Mouse (Mus musculus): ENCODE data around the gene Herc6. TPM values are rescaled to one million over a fixed set of nuclear protein-coding genes. Genes with fewer than 3 reads are reported as not detected.
"Not testable (repeated sequence)": the region's sequence is repeated elsewhere in the genome, so short reads cannot be mapped to it uniquely, and the experiment has no call there.

Herc6 gene
- polyA plus RNA-seq, 1 experiment = 37.9 TPM

- Histone ChIP-seq H3K4me3 (ENCODE audit: insufficient read depth, low read length) (no peak overlapping the region), H3K27ac (ENCODE audit: insufficient read depth, low read depth, low read length) (no peak overlapping the region), H3K4me1 (ENCODE audit: control insufficient read depth, insufficient read depth, low read length) (peaks cover 8% of the 10 kb centered on the region)
- TF ChIP-seq CTCF (IDR thresholded peaks at IDR 0.05; ENCODE audit: low read depth, low read length) (no peak), POLR2A (IDR thresholded peaks at IDR 0.05; ENCODE audit: borderline replicate concordance, low read depth, low read length) (no peak)
Measured at GRCm38 (mm10) chr6:57537887-57538286, 42.9 kb upstream of the Herc6 start.

DNA sequence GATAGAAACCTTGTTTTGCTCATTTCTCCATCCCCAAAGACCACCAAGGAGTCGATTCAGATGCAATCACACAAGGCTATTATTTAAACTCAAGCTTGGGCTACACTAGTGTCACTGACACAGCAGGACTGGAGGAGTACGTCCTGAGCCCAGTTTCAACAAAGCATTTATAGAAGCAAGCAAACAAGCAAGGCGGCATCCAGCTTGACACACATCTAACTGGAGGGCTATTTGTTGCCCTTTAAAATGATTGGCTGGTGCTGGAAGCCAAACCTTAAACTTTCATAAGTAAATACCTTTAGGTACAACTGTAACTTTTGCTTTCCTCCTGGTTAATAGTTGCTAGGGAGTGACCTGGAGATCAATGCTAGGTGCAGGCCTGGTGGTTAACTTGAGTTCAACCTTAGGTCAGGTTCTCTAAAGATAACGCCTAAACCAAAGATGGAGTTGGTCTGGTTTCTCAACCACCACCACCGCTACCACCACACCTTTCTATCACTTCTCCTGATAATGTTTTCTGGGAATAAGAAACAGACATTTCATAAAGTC is 39.8 kb upstream of the Herc6 start:
- no peak for TF ChIP-seq POLR2A (IDR thresholded peaks at IDR 0.05; ENCODE audit: borderline replicate concordance, low read depth, low read length)
- no peak for TF ChIP-seq CTCF (IDR thresholded peaks at IDR 0.05; ENCODE audit: low read depth, low read length)
- no peak overlapping the region for H3K27ac ChIP-seq (ENCODE audit: insufficient read depth, low read depth, low read length)
- no peak overlapping the region for H3K4me3 ChIP-seq (ENCODE audit: insufficient read depth, low read length)
- H3K4me1 ChIP-seq (ENCODE audit: control insufficient read depth, insufficient read depth, low read length) = peaks cover 4% of the 10 kb centered on the region; the same call in 1 of the 2 replicates

DNA sequence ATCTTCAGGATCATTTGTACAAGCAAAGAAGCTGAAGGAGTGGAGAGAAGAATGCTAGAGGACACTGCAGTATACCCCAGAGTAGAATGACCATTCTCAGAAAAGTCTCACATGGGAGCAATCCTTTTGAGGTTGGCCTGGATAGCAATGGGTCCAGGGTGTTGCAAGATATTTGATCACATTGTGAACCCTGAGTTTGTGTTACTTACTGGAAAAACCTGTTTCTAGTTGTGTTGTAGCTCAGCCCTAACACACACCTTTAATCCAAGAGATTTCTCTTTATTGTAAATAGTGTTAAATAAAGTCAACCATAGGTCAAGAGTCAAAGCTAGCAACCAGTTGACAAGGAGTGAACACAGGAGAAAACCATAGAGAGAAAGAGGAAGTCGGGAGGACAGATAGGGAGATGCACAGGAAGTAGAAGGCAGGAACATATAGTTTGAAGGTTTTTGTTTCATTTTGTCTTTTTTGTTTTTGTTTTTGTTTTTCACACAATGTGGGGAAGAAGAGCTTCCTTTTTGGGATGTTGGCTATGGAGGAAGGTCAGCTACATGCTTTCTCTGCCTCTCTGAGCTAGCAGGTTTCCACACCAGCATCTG is 39.0 kb upstream of the Herc6 start:
- no peak overlapping the region for H3K4me3 ChIP-seq (ENCODE audit: insufficient read depth, low read length)
- peaks cover 4% of the 10 kb centered on the region; the same call in 1 of the 2 replicates for H3K4me1 ChIP-seq (ENCODE audit: control insufficient read depth, insufficient read depth, low read length)
- no peak overlapping the region for H3K27ac ChIP-seq (ENCODE audit: insufficient read depth, low read depth, low read length)
- TF ChIP-seq POLR2A (IDR thresholded peaks at IDR 0.05; ENCODE audit: borderline replicate concordance, low read depth, low read length) = no peak
- no peak for TF ChIP-seq CTCF (IDR thresholded peaks at IDR 0.05; ENCODE audit: low read depth, low read length)

GRCm38 (mm10) chr6:57543591-57543990 is 37.2 kb upstream of the Herc6 start:
- H3K4me1 ChIP-seq (ENCODE audit: control insufficient read depth, insufficient read depth, low read length); H3K4me3 ChIP-seq (ENCODE audit: insufficient read depth, low read length); H3K27ac ChIP-seq (ENCODE audit: insufficient read depth, low read depth, low read length): not testable (repeated sequence)

DNA sequence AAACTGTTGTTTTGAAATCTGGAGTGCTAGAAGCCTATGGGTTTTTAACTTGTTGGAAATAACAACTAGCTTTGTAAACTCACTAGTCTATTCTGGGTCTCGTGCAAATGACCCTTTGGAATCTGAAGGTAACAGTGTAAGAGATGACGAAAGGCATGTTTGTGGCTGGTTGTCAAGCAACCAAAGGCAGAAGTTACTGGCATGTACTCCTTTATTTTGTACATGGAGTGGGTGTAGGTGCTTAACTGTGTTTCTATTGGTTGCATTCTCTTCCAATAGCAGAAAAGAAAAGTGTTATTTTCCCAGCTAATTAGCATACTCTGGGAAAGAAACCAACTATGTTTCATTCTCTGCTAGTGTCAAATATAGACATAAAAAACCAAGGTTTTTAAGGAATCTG is 35.9 kb upstream of the Herc6 start:
- Histone ChIP-seq H3K27ac (ENCODE audit: insufficient read depth, low read depth, low read length) (no peak overlapping the region), H3K4me1 (ENCODE audit: control insufficient read depth, insufficient read depth, low read length) (peaks cover 2% of the 10 kb centered on the region; the same call in 1 of the 2 replicates), H3K4me3 (ENCODE audit: insufficient read depth, low read length) (no peak overlapping the region)
- TF ChIP-seq POLR2A (IDR thresholded peaks at IDR 0.05; ENCODE audit: borderline replicate concordance, low read depth, low read length) = no peak
- no peak for TF ChIP-seq CTCF (IDR thresholded peaks at IDR 0.05; ENCODE audit: low read depth, low read length)

DNA sequence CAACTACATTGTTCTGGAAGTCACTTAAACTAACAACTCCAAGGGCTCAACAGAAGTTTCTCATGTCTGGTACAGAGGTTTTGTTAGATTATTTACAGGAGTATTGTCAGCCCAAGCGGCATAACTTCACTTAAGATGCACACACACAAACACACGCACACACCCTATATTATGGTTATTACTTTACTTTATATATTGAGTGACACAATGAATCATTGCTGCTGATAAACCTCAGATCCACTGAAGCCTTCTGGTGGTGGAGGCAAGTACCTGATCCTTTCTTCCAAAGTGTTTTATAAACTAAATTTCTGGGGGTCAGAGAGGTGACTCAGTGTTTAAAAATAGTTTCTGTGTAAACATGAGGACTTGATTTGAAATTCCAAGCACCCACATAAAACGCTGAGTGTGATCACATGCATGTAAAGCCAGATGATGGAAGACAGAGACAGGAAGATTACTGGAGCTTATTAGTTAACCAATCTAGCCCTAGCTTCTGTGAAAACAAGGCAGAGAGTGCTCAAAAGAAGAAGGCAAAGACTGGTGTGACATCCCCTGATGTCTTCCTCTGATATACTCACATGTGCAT is 29.5 kb upstream of the Herc6 start:
- no peak for TF ChIP-seq POLR2A (IDR thresholded peaks at IDR 0.05; ENCODE audit: borderline replicate concordance, low read depth, low read length)
- no peak for TF ChIP-seq CTCF (IDR thresholded peaks at IDR 0.05; ENCODE audit: low read depth, low read length)
- no peak overlapping the region for H3K27ac ChIP-seq (ENCODE audit: insufficient read depth, low read depth, low read length)

GRCm38 (mm10) chr6:57557796-57558317 is 22.9 kb upstream of the Herc6 start:
- H3K4me3 ChIP-seq (ENCODE audit: insufficient read depth, low read length) = no peak overlapping the region
- no peak overlapping the region for H3K27ac ChIP-seq (ENCODE audit: insufficient read depth, low read depth, low read length)
- H3K4me1 ChIP-seq (ENCODE audit: control insufficient read depth, insufficient read depth, low read length) = no peaks in the 10 kb centered on the region
- no peak for TF ChIP-seq CTCF (IDR thresholded peaks at IDR 0.05; ENCODE audit: low read depth, low read length)
- TF ChIP-seq POLR2A (IDR thresholded peaks at IDR 0.05; ENCODE audit: borderline replicate concordance, low read depth, low read length) = no peak

More for the DNA sequence above, 29.5 kb upstream of the Herc6 start:
- no peaks in the 10 kb centered on the region for H3K4me1 ChIP-seq (ENCODE audit: control insufficient read depth, insufficient read depth, low read length)
- H3K4me3 ChIP-seq (ENCODE audit: insufficient read depth, low read length) = no peak overlapping the region

DNA sequence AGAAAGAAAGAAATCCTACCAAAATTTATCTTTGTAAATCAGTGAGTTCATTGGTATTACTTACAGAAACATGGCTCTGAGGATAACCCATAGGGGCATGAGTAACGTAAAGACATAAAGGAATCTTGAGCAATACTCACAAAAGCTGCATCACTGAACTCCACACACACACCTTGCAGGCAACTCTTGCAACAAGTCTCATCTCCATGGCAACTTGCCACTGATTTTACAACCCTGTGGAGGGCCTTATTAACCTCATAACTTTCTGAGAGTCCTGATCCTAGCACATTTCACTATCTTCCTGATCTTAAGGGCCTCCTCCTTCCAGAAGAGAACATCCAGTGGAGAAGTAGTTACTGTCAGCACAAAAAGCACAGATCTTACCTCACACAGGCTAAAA is 17.3 kb upstream of the Herc6 start:
- Histone ChIP-seq H3K4me1 (ENCODE audit: control insufficient read depth, insufficient read depth, low read length) (no peaks in the 10 kb centered on the region), H3K4me3 (ENCODE audit: insufficient read depth, low read length) (no peak overlapping the region), H3K27ac (ENCODE audit: insufficient read depth, low read depth, low read length) (no peak overlapping the region)
- no peak for TF ChIP-seq CTCF (IDR thresholded peaks at IDR 0.05; ENCODE audit: low read depth, low read length)
- no peak for TF ChIP-seq POLR2A (IDR thresholded peaks at IDR 0.05; ENCODE audit: borderline replicate concordance, low read depth, low read length)

- Histone ChIP-seq H3K27ac (ENCODE audit: insufficient read depth, low read depth, low read length) (no peak overlapping the region), H3K4me1 (ENCODE audit: control insufficient read depth, insufficient read depth, low read length) (no peaks in the 10 kb centered on the region), H3K4me3 (ENCODE audit: insufficient read depth, low read length) (no peak overlapping the region)
- TF ChIP-seq POLR2A (IDR thresholded peaks at IDR 0.05; ENCODE audit: borderline replicate concordance, low read depth, low read length) (no peak), CTCF (IDR thresholded peaks at IDR 0.05; ENCODE audit: low read depth, low read length) (no peak)
Measured at GRCm38 (mm10) chr6:57565452-57565851, 15.3 kb upstream of the Herc6 start.

GRCm38 (mm10) chr6:57567630-57568029 is 13.2 kb upstream of the Herc6 start:
- H3K4me1 ChIP-seq (ENCODE audit: control insufficient read depth, insufficient read depth, low read length) = peaks cover 10% of the 10 kb centered on the region
- no peak for TF ChIP-seq CTCF (IDR thresholded peaks at IDR 0.05; ENCODE audit: low read depth, low read length)
- TF ChIP-seq POLR2A (IDR thresholded peaks at IDR 0.05; ENCODE audit: borderline replicate concordance, low read depth, low read length) = no peak
- no peak overlapping the region for H3K4me3 ChIP-seq (ENCODE audit: insufficient read depth, low read length)
- H3K27ac ChIP-seq (ENCODE audit: insufficient read depth, low read depth, low read length) = no peak overlapping the region

Measured in bone marrow macrophage, adult 2 months (primary cell).